Mouse (Mus musculus) intestine, embryonic 16.5 days (tissue): Measurements from ENCODE around the gene Ubtd1. TPM values are rescaled to one million over a fixed set of nuclear protein-coding genes. Genes with fewer than 3 reads are reported as not detected.

Experiments
- ATAC-seq: fragments of 200-750 bp; cut with Nextera tagmentation; 2 replicates; pipeline ENCODE4 v1.8.0; 2017; ENCODE audit warnings: moderate TSS enrichment, moderate library complexity
- H3K27ac ChIP-seq: fragments of 300-500 bp; sonication (generic); 2 replicates; pipeline ENCODE4 v1.5.1; 2014; ENCODE audit warnings: mild to moderate bottlenecking, low read length
- H3K27me3 ChIP-seq: fragments of 300-500 bp; sonication (generic); replicated peaks from 2 replicates; pipeline ENCODE4 v1.6.1; 2014; ENCODE audit warnings: low read length, control low read depth, mixed read lengths; ENCODE audit not compliant: control insufficient read depth, insufficient read depth
- H3K36me3 ChIP-seq: fragments of 300-500 bp; sonication (generic); 2 replicates; pipeline ENCODE4 v1.6.1; 2014; ENCODE audit warnings: low read length, control low read depth; ENCODE audit not compliant: control insufficient read depth, insufficient read depth
- H3K4me1 ChIP-seq: fragments of 300-500 bp; sonication (generic); 2 replicates; pipeline ENCODE4 v1.6.1; 2014; ENCODE audit warnings: low read length, control low read depth, mixed read lengths; ENCODE audit not compliant: control insufficient read depth, insufficient read depth
- H3K4me2 ChIP-seq: fragments of 300-500 bp; sonication (generic); 2 replicates; pipeline ENCODE4 v1.6.1; 2014; ENCODE audit warnings: low read depth, low read length, control low read depth
- H3K4me3 ChIP-seq: fragments of 300-500 bp; sonication (generic); 2 replicates; pipeline ENCODE4 v1.5.1; 2014; ENCODE audit warnings: mild to moderate bottlenecking, low read length
- H3K9ac ChIP-seq: fragments of 300-500 bp; sonication (generic); 2 replicates; pipeline ENCODE4 v1.6.1; 2014; ENCODE audit warnings: low read depth, low read length
- H3K9me3 ChIP-seq: fragments of 300-500 bp; sonication (generic); 2 replicates; pipeline ENCODE4 v1.6.1; 2016; ENCODE audit warnings: low read length, control low read depth; ENCODE audit not compliant: control insufficient read depth
- WGBS: fragments of 180-500 bp; shearing (Covaris S2); extraction: QIAGEN DNeasy Blood & Tissue Kit; methylation state at CpG from one replicate; pipeline ENCODE4 v1.1.7; 2014; 5-methylcytosine and 5-hydroxymethylcytosine counted together
- polyA plus RNA-seq: library from polyadenylated mRNA; unstranded; fragments of >200 nt; fragmentation: Nextera tagmentation; extraction: Ambion mirVana; gene quantifications from 2 replicates; pipeline ENCODE4 v1.2.1, GENCODE M21; 2015

The Ubtd1 gene
- polyA plus RNA-seq: 11.2 and 13.3 TPM in 2 replicates

GRCm38 (mm10) chr19:41981595-41981927 lies at the start of gene Ubtd1:
Ubtd1 (plus strand) TSS chr19:41981763.
- ATAC-seq: no peak
- Histone ChIP-seq H3K4me1 (peaks cover 5% of the 10 kb centered on the region; the same call in 1 of the 2 replicates), H3K9ac (peak within 1 kb of the TSS; percentile 85), H3K27ac (peak within 1 kb of the TSS; percentile 93), H3K36me3 (no peaks in the 10 kb centered on the region), H3K9me3 (no peaks in the 10 kb centered on the region), H3K4me2 (peak within 1 kb of the TSS; percentile 88), H3K27me3 (no peaks in the 10 kb centered on the region), H3K4me3 (peak within 1 kb of the TSS; percentile 92)
- under 1% methylated on average over 30 of the region's 33 CpGs for whole genome bisulfite sequencing

GRCm38 (mm10) chr19:41932686-41933085 lies 48.9 kb upstream of the Ubtd1 start:
- H3K4me2 ChIP-seq: peak overlapping the region; percentile 73
- peak; percentile 19; the same call in 1 of the 2 replicates for ATAC-seq
- WGBS: under 1% methylated on average over 28 of the region's 28 CpGs
- H3K27ac ChIP-seq: no peak overlapping the region
- peaks cover 14% of the 10 kb centered on the region for H3K4me1 ChIP-seq
- H3K4me3 ChIP-seq: peak overlapping the region; percentile 78
- peak overlapping the region; percentile 80 for H3K9ac ChIP-seq
- H3K27me3 ChIP-seq: no peaks in the 10 kb centered on the region
- H3K9me3 ChIP-seq: no peaks in the 10 kb centered on the region
- peaks cover 2% of the 10 kb centered on the region; the same call in 1 of the 2 replicates for H3K36me3 ChIP-seq

GRCm38 (mm10) chr19:41933179-41934086 lies 48.1 kb upstream of the Ubtd1 start, which contains the start of the genes Exosc1 and Zdhhc16:
Exosc1 (minus strand) TSS chr19:41933423.
Zdhhc16 (plus strand) TSS chr19:41933480.
- under 1% methylated on average over 47 of the region's 47 CpGs for WGBS
- Histone ChIP-seq H3K9me3 (no peaks in the 10 kb centered on the region), H3K9ac (peak within 1 kb of the TSS; percentile 87), H3K27me3 (no peaks in the 10 kb centered on the region), H3K4me2 (peak within 1 kb of the TSS; percentile 73), H3K4me1 (peaks cover 14% of the 10 kb centered on the region), H3K4me3 (peak within 1 kb of the TSS; percentile 78), H3K27ac (peak within 1 kb of the TSS; percentile 28), H3K36me3 (peaks cover 2% of the 10 kb centered on the region; the same call in 1 of the 2 replicates)
- ATAC-seq: peak; percentile 100

- Histone ChIP-seq H3K36me3 (0 out of 2 replicates have a peak, but pooled peaks cover 2% of the 10 kb centered on the region), H3K27ac (no peak overlapping the region), H3K27me3 (no peaks in the 10 kb centered on the region), H3K4me2 (peak overlapping the region; percentile 50), H3K4me1 (peaks cover 14% of the 10 kb centered on the region), H3K9me3 (no peaks in the 10 kb centered on the region), H3K4me3 (peak overlapping the region; percentile 78), H3K9ac (peak overlapping the region; percentile 87)
- ATAC-seq: no peak
- 19% methylated on average over 6 of the region's 6 CpGs for WGBS
Measured at GRCm38 (mm10) chr19:41934124-41934523, 47.4 kb upstream of the Ubtd1 start.

- WGBS: 90% methylated on average over 1 of the region's 1 CpGs
- Histone ChIP-seq H3K27me3 (no peaks in the 10 kb centered on the region), H3K4me3 (no peak overlapping the region)
Measured at GRCm38 (mm10) chr19:41935921-41936320, 45.6 kb upstream of the Ubtd1 start.

GRCm38 (mm10) chr19:41938539-41938938 lies 43.0 kb upstream of the Ubtd1 start:
- no peak for ATAC-seq
- Histone ChIP-seq H3K4me2 (no peak overlapping the region), H3K36me3 (peaks cover 16% of the 10 kb centered on the region), H3K9ac (no peak overlapping the region), H3K9me3 (no peaks in the 10 kb centered on the region), H3K27ac (no peak overlapping the region), H3K27me3 (no peaks in the 10 kb centered on the region), H3K4me1 (peaks cover 7% of the 10 kb centered on the region), H3K4me3 (no peak overlapping the region)
- 90% methylated on average over 5 of the region's 5 CpGs for WGBS

More at GRCm38 (mm10) chr19:41935921-41936320, 45.6 kb upstream of the Ubtd1 start:
- Histone ChIP-seq H3K27ac (no peak overlapping the region), H3K9ac (no peak overlapping the region), H3K36me3 (no peaks in the 10 kb centered on the region), H3K9me3 (no peaks in the 10 kb centered on the region), H3K4me2 (no peak overlapping the region), H3K4me1 (peaks cover 14% of the 10 kb centered on the region)
- no peak for ATAC-seq

GRCm38 (mm10) chr19:41943841-41944240 lies 37.7 kb upstream of the Ubtd1 start:
- ATAC-seq: no peak
- no peak overlapping the region for H3K27ac ChIP-seq
- H3K27me3 ChIP-seq: no peaks in the 10 kb centered on the region
- H3K4me3 ChIP-seq: no peak overlapping the region
- 0 out of 2 replicates have a peak, but pooled peaks cover 4% of the 10 kb centered on the region for H3K9me3 ChIP-seq
- no peaks in the 10 kb centered on the region for H3K4me1 ChIP-seq
- 83% methylated on average over 7 of the region's 7 CpGs for WGBS
- H3K36me3 ChIP-seq: peaks cover 54% of the 10 kb centered on the region
- H3K9ac ChIP-seq: no peak overlapping the region
- H3K4me2 ChIP-seq: no peak overlapping the region

GRCm38 (mm10) chr19:41952287-41952686 lies 29.3 kb upstream of the Ubtd1 start:
- no peak for ATAC-seq
- 76% methylated on average over 4 of the region's 4 CpGs for WGBS
- Histone ChIP-seq H3K9ac (no peak overlapping the region), H3K4me3 (no peak overlapping the region), H3K9me3 (no peaks in the 10 kb centered on the region), H3K4me2 (no peak overlapping the region), H3K27ac (no peak overlapping the region), H3K36me3 (peaks cover 23% of the 10 kb centered on the region), H3K27me3 (no peaks in the 10 kb centered on the region), H3K4me1 (no peaks in the 10 kb centered on the region)

- Histone ChIP-seq H3K4me1 (no peaks in the 10 kb centered on the region), H3K36me3 (peaks cover 19% of the 10 kb centered on the region), H3K9ac (no peak overlapping the region), H3K27me3 (no peaks in the 10 kb centered on the region), H3K27ac (no peak overlapping the region), H3K9me3 (no peaks in the 10 kb centered on the region), H3K4me3 (no peak overlapping the region), H3K4me2 (no peak overlapping the region)
- ATAC-seq: no peak
- 88% methylated on average over 3 of the region's 3 CpGs for WGBS
Measured at GRCm38 (mm10) chr19:41953574-41953973, 28.0 kb upstream of the Ubtd1 start.
